Mouse (Mus musculus) brain, embryonic 14.5 days (tissue): ENCODE results near the gene Nps.

ENCODE experiments used
- CTCF ChIP-seq: fragments of 200-500 bp; IDR thresholded peaks from 2 replicates; pipeline ENCODE4 v1.5.1; 2012; ENCODE audit warnings: inconsistent platforms, mild to moderate bottlenecking, moderate library complexity, borderline replicate concordance; ENCODE audit not compliant: insufficient read depth, insufficient read length; ENCODE audit errors: extremely low read depth
- POLR2A ChIP-seq: fragments of 200-500 bp; IDR thresholded peaks from 2 replicates; pipeline ENCODE4 v1.6.1; 2012; ENCODE audit warnings: mild to moderate bottlenecking, inconsistent platforms, borderline replicate concordance; ENCODE audit not compliant: poor library complexity, insufficient read depth, insufficient read length, severe bottlenecking; ENCODE audit errors: extremely low read depth

GRCm38 (mm10) chr7:135212505-135212904, 46.0 kb upstream of the Nps start:
- TF ChIP-seq POLR2A (no peak), CTCF (no peak)
